Mouse (Mus musculus) mature B cell (primary cell): ENCODE results near the gene Abcb11.
"Not testable (repeated sequence)": the region's sequence is repeated elsewhere in the genome, so short reads cannot be mapped to it uniquely, and the experiment has no call there.

Experiments used
- in situ Hi-C: fragments of 300-500 bp; cut with MboI; formaldehyde crosslinking; loops from 2 replicates; pipeline ENCODE4 v1.14.3; 2019

The Abcb11 gene

DNA sequence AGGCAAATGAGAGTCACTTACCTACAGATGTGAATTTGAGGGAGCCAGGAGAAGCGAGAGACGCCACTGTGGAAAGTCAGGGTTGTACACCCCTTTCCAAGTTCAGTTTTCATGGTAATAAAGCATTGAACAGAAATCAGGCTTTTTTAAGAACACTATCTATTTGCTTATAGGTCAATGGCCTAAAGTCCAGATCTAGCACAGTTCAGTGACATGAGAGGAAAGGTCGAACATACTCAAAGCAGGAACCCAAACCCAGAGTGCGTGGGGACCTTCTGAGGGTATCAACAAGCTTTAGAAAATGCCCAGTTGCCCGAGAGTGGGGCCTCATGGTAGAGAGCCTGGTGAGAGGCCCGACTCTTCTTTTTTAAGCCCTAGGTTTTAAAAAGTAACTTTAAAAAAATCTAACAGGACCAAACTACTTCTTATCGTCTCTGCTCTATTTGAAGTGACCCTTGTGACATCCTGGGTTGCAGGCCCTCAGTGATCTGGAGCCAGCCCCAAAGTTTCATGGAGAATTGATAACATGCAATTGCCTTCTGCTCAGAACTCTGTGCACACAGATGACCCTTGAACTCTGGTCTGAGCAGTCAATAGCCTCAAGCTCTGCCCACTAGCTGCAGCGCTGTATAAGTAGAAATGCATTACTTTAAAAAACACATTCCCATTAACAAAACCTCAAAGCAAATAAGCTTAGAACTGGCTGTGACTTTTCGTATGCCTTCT is at the start of gene Abcb11:
Abcb11 (minus strand) TSS at position 121 of the 726 bp plus-strand sequence.
- in situ Hi-C loops: no loop called here

DNA sequence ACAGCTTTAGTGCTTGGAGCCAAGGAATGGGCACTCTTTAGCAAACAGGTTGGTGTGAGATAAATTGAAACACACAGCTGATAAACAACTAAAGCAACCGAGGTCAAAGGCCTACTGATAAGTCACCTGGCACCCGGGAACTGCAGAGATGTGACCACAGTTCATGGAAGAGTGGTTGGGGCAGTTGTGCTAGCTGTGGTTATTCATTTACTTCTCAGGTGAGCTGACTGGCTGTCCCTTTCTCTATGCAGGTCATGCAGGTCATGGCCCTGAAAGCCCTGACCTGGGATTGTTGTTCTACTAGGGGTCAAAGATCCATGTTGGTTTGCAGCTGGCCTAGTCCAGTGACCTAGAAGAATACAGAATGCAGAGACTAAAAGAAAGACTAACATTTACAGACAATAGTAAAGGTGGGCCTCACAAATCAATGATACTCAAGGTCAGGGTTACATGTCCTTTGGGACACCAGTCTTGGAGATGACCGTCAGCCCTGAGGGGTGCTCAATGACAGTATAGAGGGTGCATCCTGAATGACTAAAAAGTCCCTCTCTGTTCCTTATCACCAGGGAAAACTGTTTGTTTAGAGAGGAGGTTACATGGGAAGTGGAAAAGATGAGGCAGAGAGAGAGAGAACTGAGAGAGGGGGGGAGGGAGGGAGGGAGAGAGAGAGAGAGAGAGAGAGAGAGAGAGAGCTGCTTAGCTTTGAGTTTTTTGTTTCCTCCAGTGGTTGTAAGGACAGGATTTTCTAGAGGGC is 43.9 kb upstream of the Abcb11 start:
- in situ Hi-C loops: no loop called here

GRCm38 (mm10) chr2:69382838-69383237 is 40.4 kb upstream of the Abcb11 start:
- in situ Hi-C loops: no loop called here

- in situ Hi-C loops: no loop called here
Observed at GRCm38 (mm10) chr2:69381740-69382139, 39.3 kb upstream of the Abcb11 start.

DNA sequence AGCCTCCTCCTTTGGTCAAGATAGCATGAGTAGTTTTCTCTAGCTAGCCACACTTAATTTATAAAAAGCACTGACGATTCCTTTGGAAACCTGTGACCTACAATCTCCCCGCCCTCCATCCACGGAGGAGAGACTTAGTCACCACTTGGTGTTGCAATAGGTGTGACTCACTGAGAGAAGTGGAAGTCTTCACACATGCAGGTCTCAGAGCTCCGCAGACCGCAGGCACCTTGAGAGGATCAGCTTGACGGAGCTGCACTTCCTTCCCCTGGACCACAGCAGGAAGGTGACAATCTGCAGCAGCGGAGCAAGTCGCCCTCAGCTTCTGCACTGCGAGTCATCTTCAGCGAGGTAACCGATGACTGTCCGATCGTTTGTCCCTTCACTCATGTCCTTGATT is 37.9 kb upstream of the Abcb11 start, which contains the start of gene Dhrs9:
Dhrs9 (plus strand) TSS at position 165 of the 400 bp plus-strand sequence.
- in situ Hi-C loops: no loop called here

DNA sequence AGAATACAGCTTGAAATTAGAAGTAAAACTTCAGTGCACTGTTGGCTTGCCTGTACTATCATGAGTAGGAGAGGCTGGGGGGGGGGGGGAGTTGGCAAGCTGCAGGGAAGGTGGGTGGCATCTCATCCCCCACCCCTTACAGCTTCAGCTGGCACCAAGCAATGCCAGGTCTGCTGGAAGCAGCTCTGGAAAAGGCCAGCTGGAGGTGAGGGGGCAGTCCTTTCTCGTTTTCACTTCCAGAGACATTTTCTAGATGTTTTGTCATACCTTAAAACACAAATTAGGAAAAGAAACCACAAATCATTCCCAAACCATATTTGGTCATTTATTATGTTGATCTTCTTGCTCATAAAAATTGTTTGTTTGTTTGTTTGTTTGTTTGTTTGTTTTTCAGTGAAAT is 37.4 kb upstream of the Abcb11 start:
- in situ Hi-C loops: no loop called here

DNA sequence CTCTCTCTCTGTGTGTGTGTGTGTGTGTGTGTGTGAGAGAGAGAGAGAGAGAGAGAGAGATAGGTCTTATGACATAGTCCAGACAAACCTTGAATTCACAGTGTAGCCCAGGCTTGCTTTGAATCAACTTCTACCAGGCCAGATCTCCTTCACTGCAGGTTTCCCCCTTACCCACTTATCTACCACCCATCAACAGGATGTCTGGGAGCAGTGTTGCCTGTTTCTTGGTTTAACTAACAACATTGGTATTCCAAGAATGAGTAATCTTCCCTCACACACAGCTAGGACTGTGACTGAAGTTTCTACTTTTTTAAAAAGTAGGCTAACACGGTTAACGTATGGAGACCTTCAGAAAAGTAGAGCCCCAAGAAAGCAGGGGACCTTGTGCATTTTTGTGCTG is 34.4 kb upstream of the Abcb11 start:
- in situ Hi-C loops: no loop called here

GRCm38 (mm10) chr2:69365275-69365674 is 22.9 kb upstream of the Abcb11 start:
- in situ Hi-C loops: no loop called here

GRCm38 (mm10) chr2:69364831-69365230 is 22.4 kb upstream of the Abcb11 start:
- in situ Hi-C loops: no loop called here

GRCm38 (mm10) chr2:69355402-69355801 is 13.0 kb upstream of the Abcb11 start:
- in situ Hi-C loops: not testable (repeated sequence)

GRCm38 (mm10) chr2:69341506-69341905 is 910 bp downstream of the Abcb11 start:
- in situ Hi-C loops: no loop called here

DNA sequence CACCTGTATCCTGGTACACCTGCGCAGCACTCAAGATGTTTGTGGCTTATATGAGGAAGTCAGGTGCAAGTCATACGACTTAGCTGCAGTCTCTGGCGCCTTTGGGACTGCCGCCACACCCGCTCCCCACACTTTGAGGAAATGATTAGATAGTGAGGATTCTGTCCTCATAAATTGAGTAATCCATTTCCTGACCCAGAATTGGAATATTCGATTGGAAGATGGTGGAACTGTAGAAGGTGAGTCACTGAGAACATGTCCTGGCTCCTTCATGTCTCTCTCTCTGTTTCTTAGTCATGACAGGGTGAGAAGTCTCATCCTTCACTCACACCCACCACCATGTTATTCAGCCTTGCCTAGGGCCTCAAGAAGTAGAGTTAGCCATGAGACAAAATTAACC is 10.9 kb downstream of the Abcb11 start:
- in situ Hi-C loops: not testable (repeated sequence)

DNA sequence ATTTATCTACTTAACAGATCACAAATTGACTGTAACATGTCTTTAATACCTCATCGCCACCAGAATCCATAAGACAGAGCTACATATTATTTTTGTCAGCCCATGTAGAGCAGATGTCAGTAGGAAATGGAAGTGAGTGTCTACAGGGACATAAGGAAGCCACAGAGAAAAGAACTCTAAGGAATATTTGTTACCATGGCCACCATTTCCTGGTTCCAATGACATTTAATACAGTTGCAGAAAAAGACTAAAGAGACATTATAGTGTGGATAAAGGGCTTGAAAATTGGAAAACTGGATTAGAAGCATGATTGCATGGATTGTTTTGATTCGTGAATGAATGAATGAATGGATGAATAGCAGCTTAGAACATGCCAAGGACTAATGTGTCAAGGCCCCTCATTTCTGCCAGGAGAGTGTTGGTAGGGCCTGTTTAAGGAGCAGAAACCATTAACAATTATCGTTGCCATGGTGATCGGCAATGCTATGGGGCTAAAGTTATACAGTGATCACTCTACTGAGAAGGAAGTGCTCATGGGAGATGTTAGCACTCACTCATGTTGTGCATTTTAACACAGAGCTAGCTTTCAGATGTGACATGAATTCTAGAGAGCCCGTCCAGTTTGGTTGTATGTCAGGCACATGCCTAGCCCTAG is 13.8 kb downstream of the Abcb11 start:
- in situ Hi-C loops: no loop called here

GRCm38 (mm10) chr2:69324881-69325660 is 17.3 kb downstream of the Abcb11 start:
- in situ Hi-C loops: no loop called here

DNA sequence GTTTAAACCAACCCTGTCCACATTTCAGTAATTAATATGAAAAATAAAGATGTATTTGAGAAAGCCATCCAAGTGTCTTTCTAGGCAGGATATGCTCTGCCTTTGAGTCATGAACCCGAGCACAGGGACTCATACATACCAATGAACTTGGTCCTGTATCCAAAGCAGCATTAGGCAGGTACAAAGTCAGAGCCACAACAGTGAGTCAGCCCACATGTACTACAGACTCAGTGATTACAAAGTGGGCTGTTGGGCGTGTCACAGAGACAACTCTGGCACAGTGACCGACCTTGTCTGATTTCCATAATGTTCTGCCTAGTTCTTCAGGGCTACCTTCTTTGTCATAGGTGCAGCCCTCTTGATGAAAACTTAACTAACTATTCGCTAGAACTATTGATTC is 19.4 kb downstream of the Abcb11 start:
- in situ Hi-C loops: no loop called here

- in situ Hi-C loops: no loop called here
Observed at GRCm38 (mm10) chr2:69321457-69321856, 21.0 kb downstream of the Abcb11 start.

GRCm38 (mm10) chr2:69311337-69311736 is 31.1 kb downstream of the Abcb11 start:
- in situ Hi-C loops: no loop called here

- in situ Hi-C loops: no loop called here
Observed at GRCm38 (mm10) chr2:69308136-69308535, 34.3 kb downstream of the Abcb11 start.

DNA sequence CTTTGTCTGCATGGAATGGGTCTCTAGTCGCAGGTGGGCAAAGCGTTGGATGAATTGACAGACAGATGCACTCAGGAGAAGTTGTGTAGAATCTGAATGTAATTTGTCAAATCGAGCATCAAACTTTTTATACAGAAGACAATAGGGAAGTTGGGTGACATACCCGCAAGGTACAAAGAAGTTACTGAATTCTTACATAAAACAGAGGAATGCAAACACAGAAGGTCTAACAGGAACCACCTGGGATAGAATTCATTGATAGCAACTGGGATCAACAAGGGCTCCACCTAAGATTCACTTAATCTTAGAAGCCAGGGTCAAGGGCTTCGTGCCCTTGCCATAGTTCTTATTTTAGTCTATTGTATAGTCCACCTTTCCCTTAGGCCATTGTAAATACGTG is 41.8 kb downstream of the Abcb11 start:
- in situ Hi-C loops: not testable (repeated sequence)

DNA sequence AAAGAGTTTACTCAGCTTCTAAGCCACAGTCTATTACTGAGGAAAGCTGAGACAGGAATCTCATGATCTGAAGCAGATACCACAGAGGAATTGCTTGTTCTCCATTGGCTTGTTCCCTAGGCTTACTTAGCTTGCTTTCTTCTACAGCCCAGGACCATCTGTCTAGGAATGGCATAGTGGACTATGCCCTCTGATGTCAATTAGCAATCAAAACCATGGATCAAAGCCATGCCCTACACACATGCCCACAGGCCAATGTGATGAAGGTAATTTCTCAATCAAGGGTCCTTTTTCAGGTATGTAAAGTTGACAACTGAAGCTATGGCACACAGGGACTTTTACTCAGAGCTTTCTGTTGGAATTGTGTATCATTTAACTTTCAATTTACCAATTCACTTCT is 47.9 kb downstream of the Abcb11 start:
- in situ Hi-C loops: no loop called here

- in situ Hi-C loops: no loop called here
Observed at GRCm38 (mm10) chr2:69288989-69289388, 53.4 kb downstream of the Abcb11 start.

DNA sequence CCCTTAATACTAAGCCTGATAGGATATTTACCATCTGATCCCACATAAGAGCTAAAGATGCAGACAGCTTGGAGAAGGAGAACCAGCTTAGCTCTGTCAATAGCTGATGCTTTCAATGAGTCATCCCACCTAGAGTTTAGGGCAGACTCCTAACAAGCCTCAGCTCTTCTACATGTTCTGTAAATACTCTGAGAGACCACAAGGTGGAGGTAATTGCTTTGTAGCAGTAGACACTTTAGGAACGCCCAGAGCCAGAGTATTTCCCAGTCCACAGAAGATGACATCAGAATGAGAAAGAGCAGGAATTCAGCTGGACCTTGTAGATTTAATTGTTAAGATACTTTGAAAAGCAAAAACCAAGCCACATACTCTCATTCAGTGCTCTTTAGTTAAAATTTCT is 66.5 kb downstream of the Abcb11 start:
- in situ Hi-C loops: no loop called here
